Mouse (Mus musculus) ovary, adult 18-20 months (tissue): ENCODE data around the gene Dusp5.
"Not testable (repeated sequence)": the region's sequence is repeated elsewhere in the genome, so short reads cannot be mapped to it uniquely, and the experiment has no call there.

Experiments used
- DNase-seq: peaks from one replicate; pipeline ENCODE4 v3.0.0; 2022; ENCODE audit warnings: low spot score, mixed read lengths

The Dusp5 gene

GRCm38 (mm10) chr19:53575296-53576010, 46.5 kb downstream of the Dusp5 start:
- DNase-seq, result peak; percentile 57

DNA sequence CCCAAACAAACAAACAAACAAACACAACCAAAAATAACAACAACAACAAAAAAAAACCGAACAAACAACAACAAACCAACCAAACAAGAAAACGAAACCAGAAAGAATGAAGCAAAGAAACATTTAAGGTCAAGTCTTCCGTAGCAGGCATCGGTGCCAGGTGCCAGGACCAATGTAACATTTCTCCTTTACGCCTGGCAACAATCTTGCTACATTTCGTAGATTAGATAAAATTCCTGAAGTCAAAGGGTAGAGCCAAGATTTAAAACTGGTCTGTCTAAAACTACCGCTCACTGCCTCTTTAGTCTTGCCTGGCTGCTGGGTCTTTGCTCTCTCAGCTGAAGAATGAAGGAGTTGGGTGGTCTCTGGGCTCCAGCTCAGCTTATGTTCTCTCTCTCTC, 47.2 kb downstream of the Dusp5 start:
- DNase-seq, result no peak

- no peak for DNase-seq
Observed at GRCm38 (mm10) chr19:53577025-53577800, 48.3 kb downstream of the Dusp5 start.

DNA sequence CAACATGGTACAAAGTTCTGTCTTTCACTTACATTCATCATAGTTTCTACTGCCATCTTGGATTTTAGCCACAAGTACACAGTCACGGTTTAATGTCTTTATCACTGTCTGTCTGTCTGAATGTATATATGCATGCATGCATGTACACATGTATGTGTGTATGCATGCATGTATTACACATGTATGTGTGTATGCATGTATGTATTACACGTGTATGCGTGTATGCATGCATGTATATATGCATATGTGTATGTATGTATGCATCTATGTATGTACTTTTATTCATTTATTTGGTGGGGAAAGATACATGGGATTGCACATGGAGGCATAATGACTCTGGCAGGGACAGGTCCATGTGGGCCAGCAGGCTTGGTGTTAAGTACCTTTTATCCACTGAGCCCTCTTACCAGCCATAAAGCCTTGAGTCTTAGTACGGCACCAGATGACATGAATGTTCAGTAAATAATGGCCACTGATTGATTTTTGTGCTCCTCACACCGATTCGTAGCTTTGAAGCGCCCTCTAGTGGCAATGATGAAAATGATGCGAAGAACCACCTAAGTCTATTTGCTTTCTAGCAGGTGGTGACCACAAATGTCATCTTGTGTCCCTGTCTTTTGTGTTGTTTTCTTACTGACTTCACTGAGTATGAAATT, 49.8 kb downstream of the Dusp5 start:
- no peak for DNase-seq

GRCm38 (mm10) chr19:53580271-53580670, 51.4 kb downstream of the Dusp5 start:
- DNase-seq, result not testable (repeated sequence)

- DNase-seq, result not testable (repeated sequence)
Observed at GRCm38 (mm10) chr19:53587686-53588085, 58.8 kb downstream of the Dusp5 start.

DNA sequence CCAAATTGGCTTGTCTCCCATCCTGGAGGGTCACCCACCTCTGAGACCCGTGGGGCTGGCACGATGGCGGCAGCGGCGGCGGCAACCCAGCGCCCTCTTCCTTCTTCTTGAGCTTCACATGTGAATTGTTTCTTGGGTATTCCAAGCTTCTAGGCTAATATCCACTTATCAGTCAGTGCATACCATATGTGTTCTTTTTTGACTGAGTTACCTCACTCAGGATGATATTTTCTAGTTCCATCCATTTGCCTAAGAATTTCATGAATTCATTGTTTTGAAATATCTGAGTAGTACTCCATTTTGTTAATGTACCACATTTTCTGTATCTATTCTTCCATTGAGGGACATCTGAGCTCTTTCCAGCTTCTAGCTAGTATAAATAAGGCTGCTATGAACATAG, 60.1 kb downstream of the Dusp5 start, which contains the start of gene Nutf2-ps1:
TSS of gene Nutf2-ps1 (minus strand) at position 101 of the 400 bp plus-strand sequence.
- DNase-seq, result not testable (repeated sequence)
